In genomic region chr9:80068735-80069315, GRCm38 (mm10) we compare ENCODE assay signal across 9 mouse cellular contexts. TPM values are rescaled to one million over a fixed set of nuclear protein-coding genes. Genes with fewer than 3 reads are reported as not detected.
DNase-seq lines count a peak whose midpoint lies in the region; ATAC-seq and TF ChIP-seq lines count a peak whose summit lies in the region.
"Had no signal": no experiment of that assay in that cellular context is flagged by ENCODE, and none has a peak within 500 bp of the region (broad histone marks: within the 10 kb centered on the region; RNA-seq: fewer than 3 reads in every experiment).

No protein-coding gene starts in this region.

- H3K9me3 ChIP-seq in forebrain, embryonic 16.5 days (ENCODE audit: control insufficient read depth, low read length), result no peaks in the 10 kb centered on the region
- H3K9me3 ChIP-seq in liver, embryonic 16.5 days (replicated peaks; ENCODE audit: control insufficient read depth, low read length), result no peaks in the 10 kb centered on the region; the same call in 1 of the 2 replicates

- H3K4me1 ChIP-seq in cerebellum, adult 2 months (ENCODE audit: control insufficient read depth, insufficient read depth, low read length), result no peaks in the 10 kb centered on the region; the same call in none of the 2 replicates
- H3K4me1 ChIP-seq in forebrain, embryonic 16.5 days (replicated peaks; ENCODE audit: control insufficient read depth, insufficient read depth, low read length), result peaks cover 11% of the 10 kb centered on the region
- H3K4me1 ChIP-seq in liver, embryonic 16.5 days (ENCODE audit: control insufficient read depth, low read depth, low read length), result peaks cover 17% of the 10 kb centered on the region

- no peak for ATAC-seq in cerebellum, adult (ENCODE audit: insufficient number of reproducible peaks, low FRiP score, low TSS enrichment)
- no peak for ATAC-seq in forebrain, embryonic 16.5 days
- no peak for ATAC-seq in liver, embryonic 16.5 days (ENCODE audit: low read depth)

- no peak for TF ChIP-seq CTCF in cerebellum, adult 2 months (IDR thresholded peaks at IDR 0.05; ENCODE audit: borderline replicate concordance, insufficient read depth, low read depth, low read length)

- peak overlapping the region; percentile 67 for H3K4me2 ChIP-seq in forebrain, embryonic 16.5 days (ENCODE audit: low read length)
- peak overlapping the region; percentile 83 for H3K4me2 ChIP-seq in liver, embryonic 16.5 days (ENCODE audit: low read depth, low read length)

- peak overlapping the region; percentile 15; the same call in 1 of the 2 replicates for H3K9ac ChIP-seq in forebrain, embryonic 16.5 days (replicated peaks; ENCODE audit: low read depth, low read length)
- peak overlapping the region; percentile 94 for H3K9ac ChIP-seq in liver, embryonic 16.5 days (ENCODE audit: low read depth, low read length)

- no peak overlapping the region for H3K27ac ChIP-seq in cerebellum, adult 2 months (ENCODE audit: insufficient read depth, low read length)
- no peak overlapping the region for H3K27ac ChIP-seq in forebrain, embryonic 16.5 days (ENCODE audit: low read length)
- peak overlapping the region; percentile 52 for H3K27ac ChIP-seq in liver, embryonic 16.5 days (ENCODE audit: low read length)

- H3K4me3 ChIP-seq in cerebellum, adult 2 months (replicated peaks; ENCODE audit: insufficient read depth, low read depth, low read length), result peak overlapping the region; percentile 54
- peak overlapping the region; percentile 75 for H3K4me3 ChIP-seq in forebrain, embryonic 16.5 days (replicated peaks; ENCODE audit: low read length)
- H3K4me3 ChIP-seq in liver, embryonic 16.5 days (ENCODE audit: low read depth, low read length), result peak overlapping the region; percentile 95

- no peaks in the 10 kb centered on the region for H3K27me3 ChIP-seq in cerebellum, adult 2 months (ENCODE audit: control insufficient read depth, insufficient read depth, low read length)
- no peaks in the 10 kb centered on the region for H3K27me3 ChIP-seq in forebrain, embryonic 16.5 days (replicated peaks; ENCODE audit: control insufficient read depth, insufficient read depth, low read length)
- no peaks in the 10 kb centered on the region for H3K27me3 ChIP-seq in liver, embryonic 16.5 days (ENCODE audit: control insufficient read depth, insufficient read depth, low read depth, low read length)

- 5% methylated on average over 11 of the region's 11 CpGs for WGBS in cerebellum, adult 2 months
- WGBS in forebrain, embryonic 16.5 days, result 26% methylated on average over 11 of the region's 11 CpGs
- WGBS in liver, embryonic 16.5 days (ENCODE audit: insufficient replicate concordance), result 13% methylated on average over 11 of the region's 11 CpGs

- DNase-seq in cerebellum, adult 2 months, result no peak
- peak; percentile 76 for DNase-seq in A20 (ENCODE audit: low read depth, low spot score)
- no peak for DNase-seq in left cerebral cortex, adult 11 months (ENCODE audit: low spot score)
- DNase-seq in cerebellum, postnatal 36 days, result no peak
- no peak for DNase-seq in embryo, embryonic 9.5 days (ENCODE audit: extremely low spot score)
- DNase-seq: kidney, postnatal 36 days had no signal

- no peak for TF ChIP-seq POLR2A in cerebellum, adult 2 months (IDR thresholded peaks at IDR 0.05; ENCODE audit: borderline replicate concordance, insufficient read depth, low read length)

- no peaks in the 10 kb centered on the region for H3K36me3 ChIP-seq in forebrain, embryonic 16.5 days (ENCODE audit: control insufficient read depth, insufficient read depth)
- H3K36me3 ChIP-seq in liver, embryonic 16.5 days (ENCODE audit: control insufficient read depth, insufficient read depth), result no peaks in the 10 kb centered on the region

RNA-seq across cellular contexts. Expression of gene Senp6, which starts 2.1 kb away (rescaled TPM):
- 44.6 and 47.2 TPM in 2 replicates for polyA plus RNA-seq in cerebellum, adult 2 months (2012; rRNA removed)
- 47.2 and 48.5 TPM in 2 replicates for polyA plus RNA-seq in forebrain, embryonic 16.5 days (2015; fragmentation: Nextera tagmentation; extraction: Ambion mirVana)
- 10.1 and 11.8 TPM in 2 replicates for polyA plus RNA-seq in liver, embryonic 16.5 days (2015; fragmentation: Nextera tagmentation; extraction: Ambion mirVana)

RNA-seq across cellular contexts. Expression of gene Filip1, which starts 56.2 kb away (rescaled TPM):
- 2.8 and 2.9 TPM in 2 replicates for polyA plus RNA-seq in cerebellum, adult 2 months (2012; rRNA removed)
- polyA plus RNA-seq in forebrain, embryonic 16.5 days (2015; fragmentation: Nextera tagmentation; extraction: Ambion mirVana), result 2.4 and 3.0 TPM in 2 replicates
- polyA plus RNA-seq in liver, embryonic 16.5 days (2015; fragmentation: Nextera tagmentation; extraction: Ambion mirVana), result 0.53 and 0.79 TPM in 2 replicates
